Mouse (Mus musculus) frontal cortex, postnatal 14 days (tissue): ENCODE results near the gene Smok3c.
"Not testable (repeated sequence)": the region's sequence is repeated elsewhere in the genome, so short reads cannot be mapped to it uniquely, and the experiment has no call there.

Source experiments
- DNase-seq, 2 experiments: peaks; one replicate each; pipeline ENCODE4 v3.0.0; 2022; ENCODE audit warnings: low spot score in 2 of 2

Gene Smok3c

GRCm38 (mm10) chr5:138052894-138053293, at the start of gene Smok3c:
Gene Smok3c (plus strand): TSS chr5:138053194.
- not testable (repeated sequence) for DNase-seq

GRCm38 (mm10) chr5:138009437-138009836, 43.6 kb upstream of the Smok3c start:
- no peak for DNase-seq

GRCm38 (mm10) chr5:138012382-138012781, 40.6 kb upstream of the Smok3c start:
- DNase-seq, result no peak

- DNase-seq, result no peak
These were observed 36.5 kb upstream of the Smok3c start for GRCm38 (mm10) chr5:138016530-138016929.

GRCm38 (mm10) chr5:138016997-138017396, 36.0 kb upstream of the Smok3c start:
- DNase-seq, result no peak

- DNase-seq, result not testable (repeated sequence)
These were observed 33.4 kb upstream of the Smok3c start for GRCm38 (mm10) chr5:138019577-138019976.

DNA sequence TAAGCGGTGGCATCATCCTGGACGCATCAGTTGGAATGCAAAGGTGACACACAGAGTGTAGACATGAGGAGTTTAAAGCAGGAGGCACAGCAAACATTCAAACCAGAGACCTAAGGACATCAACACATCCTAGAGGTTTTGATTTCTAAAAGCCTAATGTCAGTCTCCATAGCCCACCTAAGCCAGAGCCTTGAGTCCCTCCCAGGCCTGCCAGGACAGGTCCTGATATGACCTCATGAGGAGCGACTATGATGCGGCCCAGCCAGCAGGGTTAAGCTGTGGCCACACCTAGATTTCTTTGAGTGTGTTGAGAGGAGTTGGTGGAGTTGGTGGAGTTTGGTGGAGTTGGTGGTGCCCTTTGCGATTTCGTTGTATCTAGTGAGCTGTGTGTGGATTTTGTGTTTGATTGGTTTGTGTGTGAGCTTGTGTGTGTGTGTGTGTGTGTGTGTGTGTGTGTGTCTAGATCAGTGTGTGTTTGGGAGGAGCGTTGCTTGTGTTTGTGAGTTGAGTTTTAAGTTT, 32.0 kb upstream of the Smok3c start, which contains the start of the genes Smok3a and Smok3b:
Smok3a (plus strand) TSS at position 301 of the 519 bp plus-strand sequence.
Smok3b (plus strand) TSS at position 469 of the 519 bp plus-strand sequence.
- not testable (repeated sequence) for DNase-seq

DNA sequence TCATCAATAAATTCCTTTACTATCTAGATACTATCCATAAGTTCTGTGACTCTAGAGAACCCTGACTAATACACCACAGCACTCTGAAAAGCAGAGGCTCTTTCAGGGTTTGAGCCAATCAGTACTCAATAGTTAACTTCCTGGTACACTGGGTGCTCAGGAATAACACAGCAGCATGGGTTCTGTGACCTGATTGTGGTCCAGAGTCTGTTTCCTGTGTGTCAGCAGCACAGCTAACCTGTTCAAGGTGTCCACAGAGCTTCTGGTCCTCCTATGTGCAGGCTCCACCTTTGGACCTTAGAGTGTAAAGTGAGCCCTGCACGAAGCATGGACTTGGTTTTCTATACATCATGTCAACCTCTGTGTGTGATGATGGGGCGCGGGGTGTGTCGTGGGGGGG, 20.8 kb downstream of the Smok3c start:
- no peak for DNase-seq

DNA sequence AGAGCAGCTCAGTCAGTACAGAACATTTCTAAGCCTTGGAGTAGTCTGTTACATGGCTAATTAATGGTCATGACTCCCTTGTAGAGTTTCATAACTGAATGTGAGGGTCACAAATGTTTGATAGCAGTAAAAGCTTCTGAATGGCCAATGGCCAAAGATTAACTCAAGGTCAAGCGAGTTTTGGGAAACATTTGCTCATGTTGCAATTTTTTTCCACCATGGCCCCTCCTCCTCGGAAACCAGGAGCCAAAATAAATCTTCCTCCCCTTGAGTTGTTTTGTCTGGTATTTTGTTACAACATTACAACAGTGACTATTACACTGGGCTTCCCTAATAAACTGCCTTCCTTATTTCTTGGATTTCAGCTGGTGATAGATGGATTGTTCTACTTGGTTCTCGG, 22.7 kb downstream of the Smok3c start:
- no peak for DNase-seq

- DNase-seq, result no peak
These were observed 23.2 kb downstream of the Smok3c start for GRCm38 (mm10) chr5:138076148-138076547.

GRCm38 (mm10) chr5:138080456-138080855, 27.5 kb downstream of the Smok3c start:
- no peak for DNase-seq

DNA sequence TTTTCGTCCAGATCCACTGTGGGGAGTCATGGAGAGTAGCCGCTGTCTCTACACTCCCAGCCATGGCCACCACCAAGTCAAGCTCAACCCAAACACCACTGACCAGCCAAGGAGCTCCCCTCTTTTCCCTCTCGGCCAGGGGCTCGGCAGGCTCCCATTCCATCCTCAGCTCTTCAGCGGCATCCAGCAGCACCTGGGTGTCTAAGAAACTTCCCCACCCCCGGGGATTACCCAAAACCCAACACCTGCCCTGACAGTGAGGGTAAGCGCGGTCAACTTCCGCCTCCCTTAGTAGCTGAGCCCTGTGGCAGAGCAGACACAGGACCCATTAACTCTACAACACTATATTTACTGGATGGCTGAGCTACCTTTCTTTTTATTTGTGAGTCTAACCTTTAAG, 28.5 kb downstream of the Smok3c start:
- DNase-seq, result no peak

DNA sequence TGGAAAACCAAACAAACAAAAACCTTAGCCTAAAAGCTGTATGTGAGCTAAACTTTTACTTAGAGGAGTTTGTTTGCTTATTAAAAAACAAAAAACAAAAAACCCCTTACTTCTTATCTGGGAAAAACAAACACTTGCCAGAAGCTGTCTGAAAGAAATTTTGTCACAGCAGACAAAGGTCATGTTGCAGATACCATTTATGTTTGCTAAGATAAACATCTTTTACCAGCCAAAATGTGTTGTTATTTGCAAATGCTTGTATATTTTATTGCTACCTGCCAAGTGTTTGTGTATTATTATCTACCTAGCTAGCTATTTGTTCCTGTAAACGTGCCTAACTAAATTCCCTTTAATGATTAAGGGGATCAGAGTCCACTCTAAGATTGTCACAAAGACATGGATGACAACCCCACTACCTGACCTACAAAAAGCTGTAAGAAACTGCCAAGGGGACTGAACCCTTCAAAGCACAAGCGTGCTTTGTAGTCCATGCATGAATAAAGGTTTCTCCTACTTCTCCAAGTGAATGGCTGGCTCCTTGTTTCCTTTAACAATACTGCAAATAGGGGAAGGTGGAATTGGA, 30.4 kb downstream of the Smok3c start:
- DNase-seq, result no peak

- DNase-seq, result no peak
These were observed 30.9 kb downstream of the Smok3c start for GRCm38 (mm10) chr5:138083936-138084335.

GRCm38 (mm10) chr5:138084507-138084906, 31.5 kb downstream of the Smok3c start:
- no peak for DNase-seq

GRCm38 (mm10) chr5:138084996-138085395, 32.0 kb downstream of the Smok3c start, which contains the start of gene Zkscan1:
Gene Zkscan1 (plus strand): TSS chr5:138085084.
- DNase-seq, result peak; percentile 55 to 62

- no peak for DNase-seq
These were observed 32.5 kb downstream of the Smok3c start for GRCm38 (mm10) chr5:138085421-138085911.

- no peak for DNase-seq
These were observed 33.8 kb downstream of the Smok3c start for GRCm38 (mm10) chr5:138086842-138087241.

GRCm38 (mm10) chr5:138088366-138088765, 35.4 kb downstream of the Smok3c start:
- no peak for DNase-seq

DNA sequence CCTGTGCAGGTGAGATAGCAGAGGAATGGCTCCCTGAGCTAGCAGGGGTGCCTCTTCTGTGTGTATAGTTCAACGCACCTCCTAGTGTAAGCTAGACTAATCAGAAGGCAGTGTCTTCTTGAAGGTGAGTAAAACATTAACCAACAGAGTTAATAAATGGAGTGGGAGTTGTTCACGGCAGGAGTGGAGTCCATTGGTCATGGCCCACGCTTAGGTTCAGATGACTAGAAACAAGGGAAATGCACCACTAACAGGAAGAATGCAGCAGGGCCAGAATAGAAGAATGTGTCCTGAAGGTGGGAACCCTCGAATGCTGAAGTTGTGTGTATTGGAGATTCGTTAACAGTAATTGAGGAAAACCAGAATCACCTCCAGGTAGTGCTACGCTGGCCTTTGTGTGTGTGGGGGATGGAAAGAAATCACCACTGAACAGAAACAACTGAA, 36.1 kb downstream of the Smok3c start:
- DNase-seq, result no peak

DNA sequence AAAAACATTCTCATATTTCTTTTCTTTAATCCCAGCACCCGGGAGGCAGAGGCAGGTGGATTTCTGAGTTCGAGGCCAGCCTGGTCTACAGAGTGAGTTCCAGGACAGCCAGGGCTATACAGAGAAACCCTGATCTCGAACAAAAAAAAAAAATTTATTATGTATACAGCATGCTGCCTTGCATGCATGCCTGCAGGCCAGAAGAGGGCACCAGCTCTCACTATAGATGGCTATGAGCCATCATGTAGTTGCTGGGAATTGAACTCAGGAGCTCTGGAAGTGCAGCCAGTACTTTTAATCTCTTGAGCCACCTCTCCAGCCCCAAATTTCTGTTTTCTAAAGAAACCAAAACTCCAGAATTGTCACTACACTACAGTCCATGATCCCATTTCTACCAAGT, 37.3 kb downstream of the Smok3c start:
- DNase-seq, result no peak

DNA sequence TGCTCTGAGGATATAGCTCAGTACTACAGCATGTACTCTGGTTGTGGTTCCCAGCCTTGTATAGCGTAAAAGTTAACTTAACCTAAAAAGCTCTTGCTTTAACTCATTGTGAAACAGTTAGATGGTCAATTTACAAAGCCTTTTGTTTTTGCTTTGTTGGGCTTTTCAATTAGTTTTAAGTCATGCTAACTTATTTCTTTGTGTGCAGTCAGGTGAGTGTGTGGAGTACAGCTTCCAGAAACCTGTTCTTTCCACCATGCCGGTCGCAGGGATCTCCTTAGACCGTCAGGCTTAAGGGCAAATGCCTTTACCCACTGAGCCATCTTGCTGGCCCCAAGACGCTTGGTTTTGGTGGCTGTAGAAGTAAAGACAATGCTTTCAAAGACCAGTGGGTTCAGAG, 37.7 kb downstream of the Smok3c start:
- DNase-seq, result no peak

- DNase-seq, result no peak
These were observed 39.8 kb downstream of the Smok3c start for GRCm38 (mm10) chr5:138092771-138093170.
